Mouse (Mus musculus) 3T3-L1 (cell line): ENCODE measurements around the gene Mrgprb8.
"Not testable (repeated sequence)": the region's sequence is repeated elsewhere in the genome, so short reads cannot be mapped to it uniquely, and the experiment has no call there.

Experiments
- DNase-seq: peaks from one replicate; pipeline ENCODE4 v3.0.0-alpha.2; 2015; ENCODE audit warnings: low read depth, low spot score

Mrgprb8 gene

DNA sequence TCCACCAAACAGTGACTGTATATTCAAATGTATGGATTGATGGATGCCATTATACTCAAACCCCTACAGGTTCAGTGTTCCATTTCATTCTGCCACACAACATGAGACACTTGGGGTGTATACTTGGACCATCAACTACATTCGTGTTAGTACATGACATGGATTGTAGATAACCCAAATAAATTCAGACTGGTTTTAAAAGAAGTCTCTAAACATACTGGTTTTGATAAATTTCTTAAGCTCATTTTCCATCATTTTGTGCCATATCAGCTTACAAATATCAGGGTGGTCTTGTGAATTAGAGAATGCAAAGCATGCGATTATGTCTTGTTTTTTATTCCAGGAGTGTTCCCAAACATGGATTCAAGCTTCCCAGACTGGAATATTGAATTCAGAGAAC lies at the start of gene Mrgprb8:
Gene Mrgprb8, plus strand, starts transcription at position 301 of the 400 bp plus-strand sequence.
- no peak for DNase-seq

DNA sequence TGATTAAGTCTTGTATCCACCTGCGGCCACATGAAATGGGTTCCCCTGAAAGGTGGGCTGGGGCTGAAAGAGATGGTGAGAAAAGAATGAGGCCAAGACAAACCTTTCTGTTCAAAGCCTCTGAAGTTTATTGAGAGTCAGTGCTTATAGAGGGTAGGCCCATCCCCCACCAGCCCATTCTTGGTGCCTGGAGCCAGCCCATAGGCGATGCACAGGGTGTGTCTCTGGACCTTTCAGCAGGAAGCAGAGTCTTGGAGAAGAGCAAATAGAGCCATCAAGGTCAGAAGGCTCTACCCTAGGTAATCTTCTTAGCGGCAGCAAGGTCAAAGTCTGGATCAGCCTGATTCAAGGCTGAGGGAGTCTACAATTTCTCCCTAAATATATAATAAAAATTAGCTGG lies 47.6 kb downstream of the Mrgprb8 start:
- DNase-seq = not testable (repeated sequence)

DNA sequence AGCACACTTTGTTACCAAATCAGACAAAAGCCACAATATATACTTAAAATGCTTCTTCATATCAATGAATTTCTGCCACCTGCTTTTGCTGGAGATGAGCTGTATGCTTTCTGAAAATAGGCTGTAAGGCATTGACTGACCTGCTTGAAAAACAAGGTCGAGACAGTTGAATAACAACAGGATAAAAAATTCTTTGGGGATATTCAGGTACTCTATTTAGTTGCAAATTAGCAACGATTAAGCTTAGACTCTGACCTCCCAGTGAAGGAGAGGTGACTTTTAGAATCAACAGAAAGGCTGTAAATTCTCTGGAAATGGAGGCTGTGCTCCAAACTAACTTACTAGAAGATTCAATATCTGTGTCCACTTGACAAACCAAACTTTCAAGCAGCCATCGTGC lies 48.3 kb downstream of the Mrgprb8 start:
- no peak for DNase-seq
